Mouse (Mus musculus) monocyte, adult 5-6 weeks (primary cell): ENCODE results near the gene Vmn2r85. TPM values are rescaled to one million over a fixed set of nuclear protein-coding genes. Genes with fewer than 3 reads are reported as not detected.

Source experiments
- total RNA-seq: library from RNA; stranded (forward); fragments of 200-1000, 200-491, 200-594 nt; gene quantifications from 3 replicates; pipeline ENCODE4 v1.2.3, GENCODE M21; 2017

Gene Vmn2r85
- total RNA-seq, 1 experiment from 2014 or later = not detected

Other genes with a start within 250 kb of the Vmn2r85 start
- gene Olfr826, start 245.5 kb downstream of the Vmn2r85 start, total RNA-seq = not detected in 3 replicates
- not detected in 3 replicates for gene Olfr827, start 215.3 kb downstream of the Vmn2r85 start, total RNA-seq
- 0.68 TPM in 1 of 3 replicates, not detected in the others for gene Neurod4, start 149.5 kb downstream of the Vmn2r85 start, total RNA-seq
- 26.6 to 78.3 TPM (median 40.3 TPM) in 3 replicates for gene Tespa1, start 106.8 kb downstream of the Vmn2r85 start, total RNA-seq
- gene Vmn2r84, start 35.4 kb downstream of the Vmn2r85 start, total RNA-seq = 0.19 TPM in 1 of 3 replicates, not detected in the others
- not detected in 3 replicates for gene Vmn2r86, start 26.3 kb upstream of the Vmn2r85 start, total RNA-seq
- gene Vmn2r87, start 67.7 kb upstream of the Vmn2r85 start, total RNA-seq = not detected in 3 replicates